Mouse (Mus musculus): Measurements from ENCODE around the gene Olfr398.
A peak's percentile ranks its signal among the peaks of the same experiment; 100 is the strongest.

The Olfr398 gene

DNA sequence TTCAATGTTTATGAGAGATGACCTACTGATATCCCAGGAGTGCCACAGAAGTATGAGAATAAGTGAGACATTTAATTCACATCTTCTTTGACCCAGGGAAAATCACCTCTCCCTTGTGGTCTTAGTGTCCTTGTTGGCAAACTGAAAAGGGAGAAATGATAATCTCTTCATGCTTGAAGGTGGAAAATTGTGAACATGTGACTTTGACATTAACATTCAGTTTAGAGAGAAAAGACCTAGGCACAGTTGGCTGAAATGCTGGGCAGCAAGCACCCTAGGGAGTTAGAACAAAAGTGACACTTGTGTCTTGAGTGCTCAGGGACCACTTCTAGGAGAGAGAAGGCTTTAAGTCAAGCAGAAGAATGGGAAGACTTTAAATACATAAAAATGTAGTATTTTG is at the start of gene Olfr398:
Olfr398 (minus strand) TSS at position 101 of the 400 bp plus-strand sequence.
- DNase-seq (ENCODE audit: low read depth), result no peak

DNA sequence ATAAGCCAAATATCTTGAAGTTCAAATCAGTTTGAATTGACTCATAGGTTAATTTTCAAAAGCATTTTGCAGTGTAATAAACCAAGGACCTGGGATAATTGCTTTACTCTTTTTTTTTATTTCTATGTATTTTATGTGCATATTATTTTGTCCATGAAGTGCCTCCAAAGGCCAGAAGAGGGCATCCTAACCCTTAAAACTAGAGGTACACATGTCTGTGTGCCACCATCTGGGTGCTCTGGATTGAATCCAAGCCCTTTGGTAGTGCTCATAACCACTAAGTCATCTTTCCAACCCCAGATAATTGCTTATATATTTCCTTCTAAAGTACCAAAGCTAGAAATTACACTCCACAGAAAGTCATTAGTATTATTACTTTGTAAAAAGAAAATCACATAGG is 2.9 kb upstream of the Olfr398 start:
- peak; percentile 35 for DNase-seq (ENCODE audit: low read depth)

GRCm38 (mm10) chr11:73960517-73960916 is 29.7 kb downstream of the Olfr398 start, which contains the start of gene Olfr397:
Gene Olfr397 (plus strand): TSS chr11:73960817.
- DNase-seq (ENCODE audit: low read depth), result no peak

DNA sequence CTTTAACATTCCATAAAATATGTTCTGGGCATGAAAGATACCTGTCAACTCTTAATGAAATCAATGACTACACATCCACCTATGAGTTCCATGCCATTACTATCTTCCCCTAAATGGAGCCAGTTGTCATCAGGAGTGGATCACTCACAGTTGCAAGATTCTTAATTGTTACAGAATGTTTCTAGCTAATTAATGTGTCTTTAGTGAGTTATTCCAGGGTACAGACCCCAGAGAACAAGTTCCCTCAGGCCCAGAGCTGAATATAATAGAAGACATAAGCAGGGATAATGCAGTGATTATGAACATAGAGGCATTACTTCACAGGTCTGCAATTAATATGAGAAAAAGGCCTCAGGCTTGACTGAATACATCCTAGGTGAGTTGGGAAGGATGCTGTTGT is 53.8 kb downstream of the Olfr398 start, which contains the start of gene Olfr23:
Olfr23 (plus strand) TSS at position 301 of the 400 bp plus-strand sequence.
- no peak for DNase-seq (ENCODE audit: low read depth)
